Mouse (Mus musculus) adrenal gland, postnatal 36 days (tissue): ENCODE results near the gene Taf6. TPM values are rescaled to one million over a fixed set of nuclear protein-coding genes. Genes with fewer than 3 reads are reported as not detected.
A peak's percentile ranks its signal among the peaks of the same experiment; 100 is the strongest.

ENCODE experiments used
- DNase-seq, 2 experiments: peaks; one replicate each; pipeline ENCODE4 v3.0.0; 2021; ENCODE audit warnings: mixed read lengths in 1 of 2
- microRNA-seq: library from miRNA; unstranded; fragments of <30 nt; microRNA quantifications from one replicate; pipeline ENCODE4 v1.2.0, GENCODE M21; 2021
- total RNA-seq, 2 experiments: library from RNA; stranded (reverse); gene quantifications; 2 replicates each; pipeline ENCODE4 v1.2.3; 2021

Taf6 gene
- total RNA-seq, 2 experiments from 2014 or later = 41.2 to 47.5 TPM

DNA sequence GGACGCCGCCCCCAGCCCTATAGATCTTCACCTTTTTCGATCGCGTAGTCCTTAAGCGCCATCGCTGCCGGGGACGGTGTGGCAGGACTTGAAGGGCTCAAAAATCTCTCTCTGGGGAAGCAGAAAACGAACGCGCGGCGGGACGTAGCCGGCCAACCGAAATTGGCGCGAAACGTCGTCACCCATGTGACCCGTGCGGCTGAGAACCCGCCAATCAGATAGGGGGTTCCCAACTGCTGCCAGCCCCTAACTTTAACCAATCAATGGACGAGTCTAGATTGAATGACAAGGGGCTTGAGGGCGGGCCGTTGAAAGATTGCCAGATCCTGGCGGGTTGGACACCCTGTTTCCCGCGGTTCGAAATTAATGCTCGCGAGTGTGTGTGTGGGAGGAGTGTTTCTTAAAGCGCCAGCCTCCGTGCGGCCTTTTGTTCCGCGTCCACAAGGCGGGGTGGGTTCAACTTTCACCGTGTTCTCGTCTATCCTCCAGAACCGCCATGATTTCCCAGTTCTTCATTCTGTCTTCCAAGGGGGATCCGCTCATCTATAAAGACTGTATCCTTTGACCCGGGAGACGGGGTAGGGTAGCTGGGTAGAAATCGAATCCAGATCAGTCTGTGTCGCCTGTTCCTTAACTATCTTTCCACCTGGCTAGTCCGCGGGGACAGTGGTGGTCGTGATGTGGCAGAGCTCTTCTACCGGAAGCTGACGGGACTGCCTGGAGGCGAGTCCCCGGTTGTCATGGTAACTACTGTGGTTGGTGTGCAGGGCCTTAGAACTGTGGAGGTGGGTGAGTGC is 15.4 kb downstream of the Taf6 start, which contains the start of the genes Ap4m1 and Mcm7:
Gene Ap4m1 (plus strand): TSS at position 308 of the 797 bp plus-strand sequence.
Gene Mcm7 (minus strand): TSS at position 728 of the 797 bp plus-strand sequence.
- peak; percentile 96 to 98 for DNase-seq

DNA sequence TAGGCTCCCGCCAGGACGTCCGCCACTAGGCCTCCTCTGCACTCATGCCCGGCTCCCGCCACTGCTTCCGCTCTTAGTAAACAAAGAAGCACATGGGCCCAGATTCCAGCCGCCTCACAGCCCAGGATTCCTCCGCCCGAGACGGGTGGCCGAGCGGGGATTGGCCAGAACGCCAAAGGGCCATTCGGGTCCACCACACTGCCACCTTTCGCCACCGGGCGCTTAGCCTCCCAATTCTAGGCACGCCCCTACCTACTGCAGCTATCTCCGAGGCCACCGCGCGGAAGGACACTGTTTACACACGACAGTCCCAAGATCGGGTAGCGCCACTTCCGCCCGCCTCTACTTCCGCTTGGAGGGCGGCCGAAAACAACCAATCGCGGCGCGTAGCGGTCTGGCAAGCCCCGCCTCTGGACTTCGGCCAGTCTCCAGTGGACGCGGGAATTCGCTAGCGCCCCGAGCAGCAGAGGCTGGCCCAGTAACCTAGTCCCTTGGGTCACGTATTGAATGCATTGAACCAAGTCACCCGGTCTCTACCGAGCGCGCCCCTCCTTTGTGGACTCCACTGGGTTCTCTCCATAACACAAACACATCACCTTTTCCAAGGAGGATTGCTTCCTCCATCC is 16.2 kb downstream of the Taf6 start:
- DNase-seq = peak; percentile 97

DNA sequence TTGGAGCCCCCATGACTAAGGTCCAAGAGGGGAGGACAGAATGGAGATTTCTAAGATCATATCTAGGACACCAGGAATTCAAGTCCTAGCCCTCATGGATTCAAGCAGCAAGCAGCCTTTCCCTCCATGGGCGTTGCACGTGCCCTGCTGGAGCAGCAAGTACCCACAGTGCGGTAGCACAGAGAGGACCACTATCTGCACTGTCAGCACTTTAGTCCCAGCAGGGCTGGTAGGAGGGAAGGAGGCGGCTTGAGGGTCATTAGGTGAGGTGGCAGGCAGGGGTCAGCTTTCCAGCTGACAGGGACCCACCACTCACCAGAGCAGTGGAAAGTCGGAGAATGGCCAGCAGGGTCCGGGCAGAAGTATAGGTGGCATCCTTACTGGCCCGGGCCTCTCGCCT is 21.7 kb downstream of the Taf6 start:
- DNase-seq = no peak

DNA sequence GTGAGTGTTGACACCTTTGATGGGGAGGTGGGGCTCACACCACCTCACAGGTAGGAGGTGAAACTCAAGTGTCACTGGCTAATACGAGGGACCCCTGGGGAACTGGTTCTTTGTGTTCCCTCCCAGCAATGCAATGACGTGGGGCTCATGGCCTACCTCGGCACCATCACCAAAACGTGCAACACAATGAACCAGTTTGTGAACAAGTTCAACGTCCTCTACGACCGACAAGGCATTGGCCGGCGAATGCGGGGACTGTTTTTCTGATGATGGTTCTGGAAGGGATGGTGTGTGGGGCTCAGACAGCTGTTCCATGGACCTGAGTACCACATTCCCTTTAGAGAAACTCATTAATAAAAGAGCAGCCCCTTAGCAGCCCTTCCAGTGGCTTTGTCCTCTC is 23.6 kb downstream of the Taf6 start:
- no peak for DNase-seq

- no peak for DNase-seq
Measured at GRCm38 (mm10) chr5:138163046-138163445, 24.2 kb downstream of the Taf6 start.

GRCm38 (mm10) chr5:138160842-138161665 is 26.2 kb downstream of the Taf6 start, which contains the start of gene Cops6:
Cops6 (plus strand) TSS chr5:138161071.
- DNase-seq = peak; percentile 97

DNA sequence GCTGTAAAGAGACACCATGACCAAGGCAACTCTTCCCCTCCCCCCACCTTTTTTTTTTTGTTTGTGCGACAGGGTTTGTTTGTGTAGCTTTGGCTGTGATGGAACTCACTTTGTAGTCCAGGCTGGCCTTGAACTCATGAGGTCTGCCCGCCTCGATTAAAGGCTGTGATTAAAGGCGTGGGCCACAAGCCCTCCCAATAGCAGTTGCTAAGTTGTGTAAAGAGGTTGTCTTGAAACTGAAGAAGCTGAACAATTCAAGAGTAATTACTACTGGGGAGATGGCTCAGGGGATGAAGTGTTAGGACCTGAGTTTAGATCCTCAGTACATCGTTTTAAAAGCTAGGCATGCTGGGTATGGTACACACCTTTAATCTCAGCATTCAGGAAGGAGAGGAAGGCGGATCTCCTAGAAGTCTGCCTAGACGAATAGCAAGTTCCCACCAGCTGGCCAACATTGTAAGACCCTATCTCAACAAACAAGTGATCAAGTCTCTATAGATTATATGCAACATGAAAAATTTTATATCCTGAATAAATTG is 27.0 kb downstream of the Taf6 start:
- no peak for DNase-seq

DNA sequence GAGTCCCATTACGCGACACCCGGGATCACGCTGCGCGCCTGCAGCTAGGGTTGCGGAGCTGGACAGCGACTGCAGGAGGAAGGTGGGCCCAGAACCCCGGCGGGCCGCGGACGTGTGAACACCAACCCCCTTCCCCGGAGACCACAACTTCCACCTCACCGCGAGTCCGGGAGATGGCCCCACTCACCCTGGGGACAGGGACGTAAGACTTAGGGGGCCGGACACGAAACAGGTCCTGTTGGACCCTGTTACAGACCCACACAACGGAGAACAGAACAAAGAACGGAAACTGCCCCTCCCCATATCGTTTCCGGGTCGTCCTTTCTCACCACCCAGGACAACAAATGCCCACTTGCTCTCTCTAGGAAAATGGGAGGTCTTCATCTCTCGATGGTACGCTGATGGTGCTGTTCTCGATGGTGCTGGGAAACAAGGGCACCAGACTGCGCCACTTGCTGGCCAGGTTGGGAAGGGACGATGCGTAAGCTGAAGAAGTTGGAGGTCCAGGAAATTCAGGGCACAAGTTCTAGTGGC is 31.7 kb downstream of the Taf6 start, which contains the start of gene Zfp113:
Gene Zfp113 (minus strand): TSS at position 302 of the 534 bp plus-strand sequence.
- peak; percentile 87 to 90 for DNase-seq

DNA sequence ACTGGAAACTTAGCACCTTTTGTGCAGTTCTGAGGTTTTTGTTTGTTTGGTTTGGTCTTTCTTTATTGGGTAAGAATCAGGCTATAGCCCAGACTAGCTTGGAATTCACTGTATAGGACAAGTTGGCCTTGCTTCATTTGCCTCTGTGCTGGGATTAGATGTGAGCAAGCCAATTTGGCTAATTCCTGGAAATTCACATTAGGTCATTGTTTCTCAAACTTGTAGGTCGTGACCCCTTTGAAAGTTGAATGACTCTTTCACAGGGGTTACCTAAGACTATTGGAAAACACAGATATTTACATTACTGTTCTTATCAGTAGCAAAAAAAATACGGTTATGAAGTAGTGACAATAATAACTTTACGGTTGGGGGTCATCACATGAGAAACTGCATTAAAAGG is 32.9 kb downstream of the Taf6 start:
- DNase-seq = no peak

GRCm38 (mm10) chr5:138138585-138138984 is 48.7 kb downstream of the Taf6 start:
- DNase-seq = no peak

GRCm38 (mm10) chr5:138137935-138138549 is 49.2 kb downstream of the Taf6 start:
- peak in 1 of 2 experiments; percentile 46 for DNase-seq

DNA sequence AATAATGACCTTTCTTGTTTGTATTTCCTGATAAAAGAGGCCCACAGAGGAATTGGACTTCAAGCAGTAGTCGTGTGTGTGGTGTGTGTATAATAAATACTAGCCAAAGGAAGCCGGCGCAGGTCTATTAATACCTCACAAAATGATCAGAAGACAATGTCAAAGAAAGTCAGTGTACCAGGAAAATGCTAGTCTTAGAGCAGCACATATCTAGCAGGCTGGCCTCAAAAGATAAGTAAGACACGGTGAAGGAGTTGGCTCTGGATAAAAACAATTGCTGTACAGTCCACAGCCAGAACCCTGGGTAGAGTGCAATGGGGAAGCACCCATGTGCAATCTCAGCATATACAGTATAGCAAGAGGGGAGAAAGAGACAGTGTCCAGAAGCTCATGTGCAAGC is 50.0 kb downstream of the Taf6 start:
- no peak for DNase-seq

GRCm38 (mm10) chr5:138132425-138133064 is 54.7 kb downstream of the Taf6 start:
- DNase-seq = no peak

Small RNA genes lying within 50 kb of the gene (microRNA-seq; reads per million reads assigned to microRNA genes)
- 1,561 reads per million, percentile 83 among the genes with 10 or more reads in this experiment for gene Mir106b
- 520 reads per million, percentile 71 among the genes with 10 or more reads in this experiment for gene Mir25
- gene Mir93 = 3,970 reads per million, percentile 90 among the genes with 10 or more reads in this experiment

Other genes starting within 250 kb of the Taf6 start
- under 1 TPM; 0.13 to 0.36 TPM for gene Gjc3, start 224.4 kb downstream of the Taf6 start, total RNA-seq
- under 1 TPM; 0.49 to 0.79 TPM for gene Azgp1, start 205.9 kb downstream of the Taf6 start, total RNA-seq
- not detected for gene Smok3a, start 166.2 kb downstream of the Taf6 start, total RNA-seq
- gene Smok3b, start 166.0 kb downstream of the Taf6 start, total RNA-seq = not detected
- not detected for gene Smok3c, start 134.3 kb downstream of the Taf6 start, total RNA-seq
- gene Zkscan1, start 102.4 kb downstream of the Taf6 start, total RNA-seq = 10 to 100 TPM; 36.3 to 41.9 TPM
- gene Zscan21, start 70.5 kb downstream of the Taf6 start, total RNA-seq = 10 to 100 TPM; 15.2 to 16.9 TPM
- gene Zfp113, start 31.7 kb downstream of the Taf6 start, total RNA-seq = 10 to 100 TPM; 11.7 to 12.4 TPM
- gene Cops6, start 26.4 kb downstream of the Taf6 start, total RNA-seq = 100 to 1,000 TPM; 143 to 152 TPM
- gene Ap4m1, start 15.4 kb downstream of the Taf6 start, total RNA-seq = 10 to 100 TPM; 19.1 to 19.7 TPM
- gene Mcm7, start 15.0 kb downstream of the Taf6 start, total RNA-seq = 10 to 100 TPM; 33.0 to 34.5 TPM
- 10 to 100 TPM; 21.5 to 24.7 TPM for gene Cnpy4, start within 50 bp of the Taf6 start, total RNA-seq
- 1 to 10 TPM; 8.5 to 9.2 TPM for gene Mblac1, start 6.9 kb upstream of the Taf6 start, total RNA-seq
- under 1 TPM; 0.26 to 0.43 TPM for gene Nxpe5, start 38.4 kb upstream of the Taf6 start, total RNA-seq
- gene Lamtor4, start 68.0 kb upstream of the Taf6 start, total RNA-seq = 10 to 100 TPM; 76.3 to 99.9 TPM
- gene BC037034, start 76.6 kb upstream of the Taf6 start, total RNA-seq = 10 to 100 TPM; 20.6 to 30.4 TPM
- gene Gal3st4, start 85.4 kb upstream of the Taf6 start, total RNA-seq = under 1 TPM in 1 of 2 experiments, not detected in 1; 0.17 TPM
- gene Gm43720, start 92.5 kb upstream of the Taf6 start, total RNA-seq = not detected
- gene Gpc2, start 92.6 kb upstream of the Taf6 start, total RNA-seq = under 1 TPM; 0.26 to 0.36 TPM
- gene Stag3, start 92.8 kb upstream of the Taf6 start, total RNA-seq = not detected
- under 1 TPM in 1 of 2 experiments, not detected in 1; 0.36 TPM for gene Pvrig, start 154.5 kb upstream of the Taf6 start, total RNA-seq